Mouse (Mus musculus) CH12.LX (cell line): Measurements from ENCODE around the gene Capn11.

Experiments used
- IRF4 ChIP-seq: IDR thresholded peaks from 2 replicates; pipeline ENCODE4 v1.6.1; 2014; ENCODE audit warnings: low read depth, mild to moderate bottlenecking, inconsistent platforms, low read length, improper control_type of control experiment
- MAFK ChIP-seq: IDR thresholded peaks from 2 replicates; pipeline ENCODE4 v1.6.1; 2011; ENCODE audit warnings: low read length, improper control_type of control experiment; ENCODE audit not compliant: insufficient replicate concordance
- SMC3 ChIP-seq: IDR thresholded peaks from 2 replicates; pipeline ENCODE4 v1.6.1; 2011; ENCODE audit warnings: low read depth, low read length, improper control_type of control experiment
- UBTF ChIP-seq: IDR thresholded peaks from 2 replicates; pipeline ENCODE4 v1.6.1; 2012; ENCODE audit warnings: low read depth, mild to moderate bottlenecking, inconsistent platforms, low read length, improper control_type of control experiment, moderate library complexity

- no peak for TF ChIP-seq IRF4
- no peak for TF ChIP-seq UBTF
- no peak for TF ChIP-seq MAFK
- TF ChIP-seq SMC3 = no peak
These were observed at the start of gene Capn11 for GRCm38 (mm10) chr17:45659225-45659624.
